Mouse (Mus musculus): ENCODE results near the gene Ubl5. TPM values are rescaled to one million over a fixed set of nuclear protein-coding genes. Genes with fewer than 3 reads are reported as not detected.
"Not testable (repeated sequence)": the region's sequence is repeated elsewhere in the genome, so short reads cannot be mapped to it uniquely, and the experiment has no call there.

Gene Ubl5
- polyA plus RNA-seq, 1 experiment from 2014 or later: 463 TPM

- ATAC-seq (ENCODE audit: low FRiP score, low read depth): no peak
- Histone ChIP-seq H3K4me2 (replicated peaks) (no peak overlapping the region), H3K27me3 (no peaks in the 10 kb centered on the region), H3K36me3 (no peaks in the 10 kb centered on the region), H3K4me1 (peaks cover 15% of the 10 kb centered on the region), H3K27ac (replicated peaks) (no peak overlapping the region), H3K9me3 (no peaks in the 10 kb centered on the region), H3K4me3 (no peak overlapping the region), H3K9ac (replicated peaks) (no peak overlapping the region)
- WGBS: 61% methylated on average over 16 of the region's 17 CpGs
Measured at GRCm38 (mm10) chr9:20685081-20685861, 42.6 kb downstream of the Ubl5 start.

GRCm38 (mm10) chr9:20689403-20689802, 46.7 kb downstream of the Ubl5 start:
- peak; percentile 47; the same call in 1 of the 2 replicates for ATAC-seq (ENCODE audit: low FRiP score, low read depth)
- no CpG with 5 or more reads among the region's 1 CpGs for WGBS
- Histone ChIP-seq H3K9me3 (no peaks in the 10 kb centered on the region), H3K27ac (replicated peaks) (peak overlapping the region; percentile 75), H3K4me1 (peaks cover 9% of the 10 kb centered on the region), H3K36me3 (no peaks in the 10 kb centered on the region), H3K4me3 (no peak overlapping the region), H3K27me3 (no peaks in the 10 kb centered on the region), H3K9ac (replicated peaks) (no peak overlapping the region), H3K4me2 (replicated peaks) (no peak overlapping the region)

- WGBS: 1% methylated on average over 4 of the region's 4 CpGs
- ATAC-seq (ENCODE audit: low FRiP score, low read depth): peak; percentile 63
- Histone ChIP-seq H3K27ac (replicated peaks) (peak overlapping the region; percentile 75), H3K9me3 (no peaks in the 10 kb centered on the region), H3K36me3 (no peaks in the 10 kb centered on the region), H3K4me2 (replicated peaks) (no peak overlapping the region), H3K4me3 (no peak overlapping the region), H3K27me3 (no peaks in the 10 kb centered on the region), H3K9ac (replicated peaks) (no peak overlapping the region), H3K4me1 (peaks cover 14% of the 10 kb centered on the region)
Measured at GRCm38 (mm10) chr9:20689913-20690312, 47.2 kb downstream of the Ubl5 start.

- not testable (repeated sequence) for H3K36me3 ChIP-seq; H3K4me3 ChIP-seq; H3K4me2 ChIP-seq (replicated peaks); H3K9ac ChIP-seq (replicated peaks); ATAC-seq (ENCODE audit: low FRiP score, low read depth); H3K9me3 ChIP-seq; H3K27me3 ChIP-seq
- peaks cover 20% of the 10 kb centered on the region for H3K4me1 ChIP-seq
- 88% methylated on average over 2 of the region's 2 CpGs for WGBS
- peak overlapping the region; percentile 75 for H3K27ac ChIP-seq (replicated peaks)
Measured at GRCm38 (mm10) chr9:20690449-20690848, 47.8 kb downstream of the Ubl5 start.

GRCm38 (mm10) chr9:20692863-20693262, 50.2 kb downstream of the Ubl5 start:
- Histone ChIP-seq H3K4me1 (peaks cover 41% of the 10 kb centered on the region), H3K9me3 (no peaks in the 10 kb centered on the region), H3K27me3 (no peaks in the 10 kb centered on the region), H3K27ac (replicated peaks) (no peak overlapping the region), H3K36me3 (no peaks in the 10 kb centered on the region), H3K9ac (replicated peaks) (no peak overlapping the region), H3K4me2 (replicated peaks) (no peak overlapping the region), H3K4me3 (no peak overlapping the region)
- WGBS: 81% methylated on average over 3 of the region's 3 CpGs
- ATAC-seq (ENCODE audit: low FRiP score, low read depth): no peak

GRCm38 (mm10) chr9:20694721-20695235, 52.1 kb downstream of the Ubl5 start:
- no peak for ATAC-seq (ENCODE audit: low FRiP score, low read depth)
- Histone ChIP-seq H3K4me2 (replicated peaks) (peak overlapping the region; percentile 50), H3K9ac (replicated peaks) (no peak overlapping the region; the same call in 1 of the 2 replicates), H3K4me1 (peaks cover 41% of the 10 kb centered on the region), H3K36me3 (no peaks in the 10 kb centered on the region), H3K9me3 (no peaks in the 10 kb centered on the region), H3K4me3 (peak overlapping the region; percentile 30), H3K27me3 (no peaks in the 10 kb centered on the region), H3K27ac (replicated peaks) (peak overlapping the region; percentile 35)
- 3% methylated on average over 25 of the region's 25 CpGs for WGBS

GRCm38 (mm10) chr9:20696107-20696712, 53.5 kb downstream of the Ubl5 start:
- peak overlapping the region; percentile 80; the same call in 1 of the 2 replicates for H3K27ac ChIP-seq (replicated peaks)
- 64% methylated on average over 5 of the region's 5 CpGs for WGBS
- ATAC-seq (ENCODE audit: low FRiP score, low read depth): no peak

More at GRCm38 (mm10) chr9:20696107-20696712, 53.5 kb downstream of the Ubl5 start:
- Histone ChIP-seq H3K4me1 (peaks cover 36% of the 10 kb centered on the region), H3K9me3 (no peaks in the 10 kb centered on the region), H3K4me3 (no peak overlapping the region), H3K9ac (replicated peaks) (no peak overlapping the region), H3K36me3 (no peaks in the 10 kb centered on the region), H3K27me3 (no peaks in the 10 kb centered on the region), H3K4me2 (replicated peaks) (no peak overlapping the region)

Other genes starting within 250 kb of the Ubl5 start
- gene Zfp26, start 182.7 kb upstream of the Ubl5 start, polyA plus RNA-seq (2016; fragmentation: Nextera tagmentation; extraction: Ambion mirVana): 30.3 and 33.7 TPM in 2 replicates
- gene Zfp426, start 150.1 kb upstream of the Ubl5 start, polyA plus RNA-seq (2016; fragmentation: Nextera tagmentation; extraction: Ambion mirVana): 34.3 and 34.6 TPM in 2 replicates
- gene Zfp266, start 121.5 kb upstream of the Ubl5 start, polyA plus RNA-seq (2016; fragmentation: Nextera tagmentation; extraction: Ambion mirVana): 166 and 168 TPM in 2 replicates
- gene Zfp846, start 61.6 kb upstream of the Ubl5 start, polyA plus RNA-seq (2016; fragmentation: Nextera tagmentation; extraction: Ambion mirVana): 31.6 and 32.7 TPM in 2 replicates
- gene Fbxl12, start 1.9 kb downstream of the Ubl5 start, polyA plus RNA-seq (2016; fragmentation: Nextera tagmentation; extraction: Ambion mirVana): 19.2 and 20.5 TPM in 2 replicates
- gene Pin1, start 9.2 kb downstream of the Ubl5 start, polyA plus RNA-seq (2016; fragmentation: Nextera tagmentation; extraction: Ambion mirVana): 54.6 and 54.8 TPM in 2 replicates
- gene Olfm2, start 103.5 kb downstream of the Ubl5 start, polyA plus RNA-seq (2016; fragmentation: Nextera tagmentation; extraction: Ambion mirVana): 40.8 and 42.9 TPM in 2 replicates
- gene Col5a3, start 172.2 kb downstream of the Ubl5 start, polyA plus RNA-seq (2016; fragmentation: Nextera tagmentation; extraction: Ambion mirVana): 0.63 and 0.84 TPM in 2 replicates
- not detected in 2 replicates for gene Rdh8, start 175.6 kb downstream of the Ubl5 start, polyA plus RNA-seq (2016; fragmentation: Nextera tagmentation; extraction: Ambion mirVana)
- 1.3 and 1.8 TPM in 2 replicates for gene A230050P20Rik, start 225.8 kb downstream of the Ubl5 start, polyA plus RNA-seq (2016; fragmentation: Nextera tagmentation; extraction: Ambion mirVana)
- gene Angptl6, start 236.8 kb downstream of the Ubl5 start, polyA plus RNA-seq (2016; fragmentation: Nextera tagmentation; extraction: Ambion mirVana): 4.3 TPM in 2 replicates
- 55.3 and 62.7 TPM in 2 replicates for gene Ppan, start 245.3 kb downstream of the Ubl5 start, polyA plus RNA-seq (2016; fragmentation: Nextera tagmentation; extraction: Ambion mirVana)